Mouse (Mus musculus): ENCODE measurements at regions not wholly inside any gene's neighbourhood (a gene's known extent, or its start where the extent isn't known, plus 50 kb on each side); places are given as distances from the start of the nearest gene placed in this dataset.

- Histone ChIP-seq H3K4me1 (ENCODE audit: control insufficient read depth in 1 of 2, insufficient read depth in 2 of 2, low read length in 2 of 2) (no peaks in the 10 kb centered on the region), H3K36me3 (ENCODE audit: control insufficient read depth in 1 of 2, insufficient read depth in 2 of 2, low read length in 2 of 2) (no peaks in the 10 kb centered on the region), H3K9me3 (replicated peaks; ENCODE audit: insufficient read depth, low read length) (peaks cover 2% of the 10 kb centered on the region; the same call in 1 of the 2 replicates), H3K79me2 (ENCODE audit: control insufficient read depth, insufficient read depth, low read length, poor library complexity) (no peaks in the 10 kb centered on the region), H3K27me3 (ENCODE audit: control insufficient read depth in 1 of 2, insufficient read depth in 2 of 2, low read length in 2 of 2) (no peaks in the 10 kb centered on the region), H3K4me3 (ENCODE audit: control insufficient read depth in 1 of 2, insufficient read depth in 1 of 2, low read depth in 2 of 2, low read length in 2 of 2) (no peak overlapping the region), H3K27ac (ENCODE audit: control insufficient read depth, low read depth, low read length) (no peak overlapping the region), H3K9ac (ENCODE audit: control insufficient read depth, low read depth, low read length, poor library complexity, severe bottlenecking) (no peak overlapping the region)
- TF ChIP-seq MAFK (IDR thresholded peaks at IDR 0.05; ENCODE audit: borderline replicate concordance, low read depth, low read length), result no peak
- TF ChIP-seq TAL1 (IDR thresholded peaks at IDR 0.05; ENCODE audit: low read length), result no peak
- TF ChIP-seq POLR2AphosphoS2 (IDR thresholded peaks at IDR 0.05; ENCODE audit: low read length), result no peak
- TF ChIP-seq EP300 (IDR thresholded peaks at IDR 0.05; ENCODE audit: low read depth in 1 of 2, low read length in 2 of 2), result no peak
- TF ChIP-seq MYB (IDR thresholded peaks at IDR 0.05; ENCODE audit: low read depth, low read length), result no peak
- no peak for TF ChIP-seq NRF1 (IDR thresholded peaks at IDR 0.05; ENCODE audit: insufficient read depth, low read depth, low read length, poor library complexity, severe bottlenecking)
- no peak for TF ChIP-seq E2F4 (IDR thresholded peaks at IDR 0.05; ENCODE audit: borderline replicate concordance, low read depth, low read length)
- TF ChIP-seq BHLHE40 (IDR thresholded peaks at IDR 0.05; ENCODE audit: borderline replicate concordance, low read depth, low read length), result no peak
- no peak for TF ChIP-seq NELFE (IDR thresholded peaks at IDR 0.05; ENCODE audit: low read depth, low read length)
- TF ChIP-seq UBTF (IDR thresholded peaks at IDR 0.05; ENCODE audit: borderline replicate concordance, insufficient read depth, low read depth, low read length), result no peak
- DNase-seq (ENCODE audit: low read depth, low spot score), result no peak
Observed at GRCm38 (mm10) chr10:50169116-50169515, 380.6 kb upstream of the Grik2 start.

- H3K4me3 ChIP-seq (ENCODE audit: control insufficient read depth in 1 of 2, insufficient read depth in 1 of 2, low read depth in 2 of 2, low read length in 2 of 2), result no peak overlapping the region
- no peaks in the 10 kb centered on the region for H3K79me2 ChIP-seq (ENCODE audit: control insufficient read depth, insufficient read depth, low read length, poor library complexity)
- H3K9ac ChIP-seq (ENCODE audit: control insufficient read depth, low read depth, low read length, poor library complexity, severe bottlenecking), result no peak overlapping the region
- H3K4me1 ChIP-seq (ENCODE audit: control insufficient read depth in 1 of 2, insufficient read depth in 2 of 2, low read length in 2 of 2), result no peaks in the 10 kb centered on the region
- H3K27me3 ChIP-seq (ENCODE audit: control insufficient read depth in 1 of 2, insufficient read depth in 2 of 2, low read length in 2 of 2), result no peaks in the 10 kb centered on the region
- no peak for TF ChIP-seq NRF1 (IDR thresholded peaks at IDR 0.05; ENCODE audit: insufficient read depth, low read depth, low read length, poor library complexity, severe bottlenecking)
- no peak for TF ChIP-seq POLR2AphosphoS2 (IDR thresholded peaks at IDR 0.05; ENCODE audit: low read length)
- H3K36me3 ChIP-seq (ENCODE audit: control insufficient read depth in 1 of 2, insufficient read depth in 2 of 2, low read length in 2 of 2), result no peaks in the 10 kb centered on the region
- no peak for DNase-seq (ENCODE audit: low read depth, low spot score)
- no peaks in the 10 kb centered on the region for H3K9me3 ChIP-seq (replicated peaks; ENCODE audit: insufficient read depth, low read length)
- H3K27ac ChIP-seq (ENCODE audit: control insufficient read depth, low read depth, low read length), result no peak overlapping the region
Observed at GRCm38 (mm10) chr10:50138351-50138750, 349.8 kb upstream of the Grik2 start.

GRCm38 (mm10) chr10:50137783-50138182 lies 349.2 kb upstream of the Grik2 start:
- Histone ChIP-seq H3K79me2 (ENCODE audit: control insufficient read depth, insufficient read depth, low read length, poor library complexity) (no peaks in the 10 kb centered on the region), H3K27ac (ENCODE audit: control insufficient read depth, low read depth, low read length) (no peak overlapping the region), H3K4me3 (ENCODE audit: control insufficient read depth in 1 of 2, insufficient read depth in 1 of 2, low read depth in 2 of 2, low read length in 2 of 2) (no peak overlapping the region), H3K4me1 (ENCODE audit: control insufficient read depth in 1 of 2, insufficient read depth in 2 of 2, low read length in 2 of 2) (no peaks in the 10 kb centered on the region), H3K36me3 (ENCODE audit: control insufficient read depth in 1 of 2, insufficient read depth in 2 of 2, low read length in 2 of 2) (no peaks in the 10 kb centered on the region), H3K9me3 (replicated peaks; ENCODE audit: insufficient read depth, low read length) (no peaks in the 10 kb centered on the region), H3K27me3 (ENCODE audit: control insufficient read depth in 1 of 2, insufficient read depth in 2 of 2, low read length in 2 of 2) (no peaks in the 10 kb centered on the region), H3K9ac (ENCODE audit: control insufficient read depth, low read depth, low read length, poor library complexity, severe bottlenecking) (no peak overlapping the region)
- no peak for TF ChIP-seq MAFK (IDR thresholded peaks at IDR 0.05; ENCODE audit: borderline replicate concordance, low read depth, low read length)
- TF ChIP-seq ZNF384 (IDR thresholded peaks at IDR 0.05; ENCODE audit: low read depth, low read length), result no peak
- DNase-seq (ENCODE audit: low read depth, low spot score), result no peak

Measured in MEL (cell line).